Mouse (Mus musculus) CH12.LX (cell line): ENCODE data around the gene Dusp22. TPM values are rescaled to one million over a fixed set of nuclear protein-coding genes. Genes with fewer than 3 reads are reported as not detected.
A peak's percentile ranks its signal among the peaks of the same experiment; 100 is the strongest.

Source experiments
- DNase-seq: peaks from one replicate; pipeline ENCODE4 v3.0.0-alpha.2; 2013; ENCODE audit errors: extremely low read depth
- H3K27ac ChIP-seq: 2 replicates; pipeline ENCODE4 v1.5.1; 2012; ENCODE audit warnings: low read depth, mild to moderate bottlenecking, control low read depth, moderate library complexity; ENCODE audit not compliant: insufficient read depth
- H3K27me3 ChIP-seq: replicated peaks from 2 replicates; pipeline ENCODE3; 2012; ENCODE audit warnings: inconsistent platforms
- H3K36me3 ChIP-seq, 2 experiments: replicated peaks in 1 of 2; 2 replicates each; pipeline versions ENCODE3 to v1.6.1; 2012; ENCODE audit warnings: inconsistent platforms in 1 of 2, low read length in 1 of 2, mild to moderate bottlenecking in 1 of 2, mixed read lengths in 1 of 2, moderate library complexity in 1 of 2; ENCODE audit not compliant: control insufficient read depth in 1 of 2, insufficient read depth in 1 of 2
- H3K4me1 ChIP-seq, 2 experiments: 2 replicates each; pipeline ENCODE4 v1.6.1; 2012; ENCODE audit warnings: inconsistent platforms in 1 of 2, moderate library complexity in 1 of 2; ENCODE audit not compliant: insufficient read depth in 2 of 2, control insufficient read depth in 1 of 2
- H3K4me2 ChIP-seq: 2 replicates; pipeline ENCODE4 v1.6.1; 2012; ENCODE audit warnings: low read depth, mild to moderate bottlenecking, control low read depth; ENCODE audit not compliant: poor library complexity, insufficient read depth, severe bottlenecking
- H3K4me3 ChIP-seq, 3 experiments: fragments of 150-350 bp in 1 of 3; sonication (generic) in 1 of 3; replicated peaks in 1 of 3; 2 replicates each; pipeline versions ENCODE3 to v1.5.1; 2011 to 2012; ENCODE audit warnings: low read depth in 2 of 3, low read length in 2 of 3, mild to moderate bottlenecking in 2 of 3, moderate library complexity in 2 of 3, control low read depth in 1 of 3, improper control_type of control experiment in 1 of 3, inconsistent platforms in 1 of 3, mixed read lengths in 1 of 3; ENCODE audit not compliant: poor library complexity in 1 of 3
- H3K79me2 ChIP-seq: replicated peaks from 2 replicates; pipeline ENCODE4 v1.6.1; 2012; ENCODE audit warnings: mild to moderate bottlenecking, moderate library complexity; ENCODE audit not compliant: control insufficient read depth, poor library complexity, insufficient read depth, severe bottlenecking; ENCODE audit errors: extremely low read depth
- H3K9ac ChIP-seq: 2 replicates; pipeline ENCODE4 v1.6.1; 2012; ENCODE audit warnings: low read depth, mild to moderate bottlenecking, control low read depth, moderate library complexity; ENCODE audit not compliant: insufficient read depth
- H3K9me3 ChIP-seq: replicated peaks from 2 replicates; pipeline ENCODE3; 2012; ENCODE audit warnings: low read length, inconsistent platforms, mixed read lengths
- CHD1 ChIP-seq: IDR thresholded peaks from 2 replicates; pipeline ENCODE4 v1.6.1; 2012; ENCODE audit warnings: low read depth, low read length, improper control_type of control experiment, inconsistent platforms
- CHD2 ChIP-seq: IDR thresholded peaks from 2 replicates; pipeline ENCODE4 v1.6.1; 2011; ENCODE audit warnings: low read length, improper control_type of control experiment
- CTCF ChIP-seq, 2 experiments: IDR thresholded peaks in 1 of 2; conservative IDR thresholded peaks in 1 of 2; 2 replicates each; pipeline ENCODE4 v1.5.1; 2011 to 2012; ENCODE audit warnings: low read depth in 2 of 2, low read length in 2 of 2, improper control_type of control experiment in 1 of 2, inconsistent platforms in 1 of 2, mild to moderate bottlenecking in 1 of 2, moderate library complexity in 1 of 2
- E2F4 ChIP-seq: IDR thresholded peaks from 2 replicates; pipeline ENCODE4 v1.6.1; 2011; ENCODE audit warnings: low read depth, low read length, improper control_type of control experiment; ENCODE audit not compliant: insufficient replicate concordance
- ELF1 ChIP-seq: IDR thresholded peaks from 2 replicates; pipeline ENCODE4 v1.6.1; 2014; ENCODE audit warnings: low read depth, mild to moderate bottlenecking, inconsistent platforms, low read length, improper control_type of control experiment
- EP300 ChIP-seq: IDR thresholded peaks from 2 replicates; pipeline ENCODE4 v1.6.1; 2011; ENCODE audit warnings: low read length, improper control_type of control experiment
- ETS1 ChIP-seq: conservative IDR thresholded peaks from 2 replicates; pipeline ENCODE4 v1.6.1; 2012; ENCODE audit warnings: low read depth, mild to moderate bottlenecking, inconsistent platforms, low read length, improper control_type of control experiment, moderate library complexity
- HCFC1 ChIP-seq: IDR thresholded peaks from 2 replicates; pipeline ENCODE4 v1.6.1; 2012; ENCODE audit warnings: low read depth, mild to moderate bottlenecking, inconsistent platforms, low read length, improper control_type of control experiment
- IRF4 ChIP-seq: IDR thresholded peaks from 2 replicates; pipeline ENCODE4 v1.6.1; 2014; ENCODE audit warnings: low read depth, mild to moderate bottlenecking, inconsistent platforms, low read length, improper control_type of control experiment
- JUND ChIP-seq: conservative IDR thresholded peaks from 2 replicates; pipeline ENCODE4 v1.6.1; 2011; ENCODE audit warnings: low read depth, low read length, improper control_type of control experiment
- KAT2A ChIP-seq: IDR thresholded peaks from 2 replicates; pipeline ENCODE4 v1.6.1; 2012; ENCODE audit warnings: low read length, improper control_type of control experiment, inconsistent platforms; ENCODE audit not compliant: insufficient replicate concordance
- MAFK ChIP-seq: IDR thresholded peaks from 2 replicates; pipeline ENCODE4 v1.6.1; 2011; ENCODE audit warnings: low read length, improper control_type of control experiment; ENCODE audit not compliant: insufficient replicate concordance
- MAX ChIP-seq: IDR thresholded peaks from 2 replicates; pipeline ENCODE4 v1.6.1; 2011; ENCODE audit warnings: low read length, improper control_type of control experiment
- MEF2A ChIP-seq: IDR thresholded peaks from 2 replicates; pipeline ENCODE4 v1.6.1; 2014; ENCODE audit warnings: low read depth, mild to moderate bottlenecking, inconsistent platforms, low read length, improper control_type of control experiment, borderline replicate concordance
- MXI1 ChIP-seq: IDR thresholded peaks from 2 replicates; pipeline ENCODE4 v1.6.1; 2011; ENCODE audit warnings: mild to moderate bottlenecking, low read depth, low read length, improper control_type of control experiment
- MYC ChIP-seq: IDR thresholded peaks from 2 replicates; pipeline ENCODE4 v1.6.1; 2011; ENCODE audit warnings: low read depth, mild to moderate bottlenecking, improper control_type of control experiment, low read length
- NELFE ChIP-seq: IDR thresholded peaks from 2 replicates; pipeline ENCODE4 v1.6.1; 2011; ENCODE audit warnings: low read depth, low read length, improper control_type of control experiment
- POLR2A ChIP-seq: IDR thresholded peaks from 2 replicates; pipeline ENCODE4 v1.6.1; 2011; ENCODE audit warnings: low read depth, mild to moderate bottlenecking, improper control_type of control experiment, low read length
- RAD21 ChIP-seq: IDR thresholded peaks from 2 replicates; pipeline ENCODE4 v1.6.1; 2011; ENCODE audit warnings: low read depth, mild to moderate bottlenecking, low read length, improper control_type of control experiment, moderate library complexity
- SIN3A ChIP-seq: IDR thresholded peaks from 2 replicates; pipeline ENCODE4 v1.6.1; 2012; ENCODE audit warnings: low read length, improper control_type of control experiment, inconsistent platforms
- SMC3 ChIP-seq: IDR thresholded peaks from 2 replicates; pipeline ENCODE4 v1.6.1; 2011; ENCODE audit warnings: low read depth, low read length, improper control_type of control experiment
- TCF12 ChIP-seq: IDR thresholded peaks from 2 replicates; pipeline ENCODE4 v1.6.1; 2014; ENCODE audit warnings: low read depth, mild to moderate bottlenecking, inconsistent platforms, low read length, improper control_type of control experiment
- UBTF ChIP-seq: IDR thresholded peaks from 2 replicates; pipeline ENCODE4 v1.6.1; 2012; ENCODE audit warnings: low read depth, mild to moderate bottlenecking, inconsistent platforms, low read length, improper control_type of control experiment, moderate library complexity
- USF1 ChIP-seq: IDR thresholded peaks from 2 replicates; pipeline ENCODE4 v1.6.1; 2014; ENCODE audit warnings: low read depth, mild to moderate bottlenecking, inconsistent platforms, low read length, improper control_type of control experiment
- USF2 ChIP-seq: conservative IDR thresholded peaks from 2 replicates; pipeline ENCODE4 v1.6.1; 2011; ENCODE audit warnings: low read depth, low read length, improper control_type of control experiment
- ZC3H11A ChIP-seq: IDR thresholded peaks from 2 replicates; pipeline ENCODE4 v1.6.1; 2012; ENCODE audit warnings: low read depth, mild to moderate bottlenecking, inconsistent platforms, low read length, improper control_type of control experiment
- ZKSCAN1 ChIP-seq: IDR thresholded peaks from 2 replicates; pipeline ENCODE4 v1.6.1; 2012; ENCODE audit warnings: low read depth, inconsistent platforms, low read length, improper control_type of control experiment, borderline replicate concordance
- ZMIZ1 ChIP-seq: IDR thresholded peaks from 2 replicates; pipeline ENCODE4 v1.6.1; 2012; ENCODE audit warnings: low read depth, mild to moderate bottlenecking, inconsistent platforms, low read length, improper control_type of control experiment
- ZNF384 ChIP-seq: IDR thresholded peaks from 2 replicates; pipeline ENCODE4 v1.6.1; 2012; ENCODE audit warnings: low read depth, low read length, improper control_type of control experiment, inconsistent platforms
- dilution Hi-C: fragments of 300-500 bp; cut with MboI; formaldehyde crosslinking; loops from 2 replicates; pipeline ENCODE4 v1.14.3; 2020; ENCODE audit warnings: low sequenced_read_pairs; ENCODE audit not compliant: extremely low pct_unique_long_range_greater_than_20kb, extremely low pct_ligation_motif_present
- in situ Hi-C: fragments of 300-500 bp; cut with MboI; formaldehyde crosslinking; loops from 3 replicates; pipeline ENCODE4 v1.14.3; 2019; ENCODE audit warnings: low sequenced_read_pairs, low pct_ligation_motif_present, low pct_unique_long_range_greater_than_20kb, mixed read lengths
- polyA plus RNA-seq: library from polyadenylated mRNA; unstranded; fragments of >175 nt; gene quantifications from 2 replicates; pipeline ENCODE4 v1.2.1, GENCODE M21; 2012; ENCODE audit warnings: low read depth; ENCODE audit not compliant: insufficient read length
- total RNA-seq, 2 experiments: library from RNA; depleted of rRNA; stranded (reverse); fragments of 300-350 nt in 1 of 2; fragments of >200 nt in 1 of 2; gene quantifications; 2 replicates each; pipeline ENCODE4 v1.2.3; 2012 to 2014

Gene Dusp22
- total and polyA plus RNA-seq, 3 experiments: 18.0 to 28.7 (median 22.5) TPM

GRCm38 (mm10) chr13:30754066-30754465 is 94.3 kb downstream of the Dusp22 start:
- peaks cover 63 to 84% of the 10 kb centered on the region in 2 experiments for H3K36me3 ChIP-seq
- H3K9me3 ChIP-seq: no peaks in the 10 kb centered on the region
- 0 out of 2 replicates have a peak overlapping the region, but pooled peaks have one; percentile 30 for H3K27ac ChIP-seq
- in situ Hi-C loops: loop anchor here (5.0 to 10.0 kb wide), 3 partner anchors 37 to 149 kb away; no protein-coding TSS in a partner anchor
- DNase-seq: no peak
- peaks cover 6 to 59% of the 10 kb centered on the region in 2 experiments for H3K4me1 ChIP-seq
- peak overlapping the region; percentile 30 to 98 (median 87) for H3K4me3 ChIP-seq
- H3K4me2 ChIP-seq: peak overlapping the region; percentile 95
- H3K9ac ChIP-seq: peak overlapping the region; percentile 77
- H3K27me3 ChIP-seq: no peaks in the 10 kb centered on the region
- TF ChIP-seq ETS1 (0 out of 2 replicates have a peak, but pooled peaks have one; percentile 7), JUND (0 out of 2 replicates have a peak, but pooled peaks have one; percentile 16), SMC3 (0 out of 2 replicates have a peak, but pooled peaks have one; percentile 16), E2F4 (no peak), ZNF384 (no peak), CHD1 (no peak), TCF12 (no peak)
- H3K79me2 ChIP-seq: peaks cover 98% of the 10 kb centered on the region
- dilution Hi-C loops: no loop called here

GRCm38 (mm10) chr13:30754825-30755476 is 95.2 kb downstream of the Dusp22 start:
- Histone ChIP-seq H3K9ac (peak overlapping the region; percentile 77; the same call in 1 of the 2 replicates), H3K79me2 (peaks cover 98% of the 10 kb centered on the region), H3K4me1 (peaks cover 6 to 68% of the 10 kb centered on the region in 2 experiments), H3K36me3 (peaks cover 72 to 93% of the 10 kb centered on the region in 2 experiments), H3K4me2 (peak overlapping the region; percentile 95), H3K9me3 (no peaks in the 10 kb centered on the region), H3K4me3 (peak overlapping the region; percentile 15 to 98 (median 87)), H3K27me3 (no peaks in the 10 kb centered on the region), H3K27ac (peak overlapping the region; percentile 30; the same call in 1 of the 2 replicates)
- in situ Hi-C loops (loop anchor here (5.0 to 10.0 kb wide), 3 partner anchors 38 to 150 kb away; no protein-coding TSS in a partner anchor), dilution Hi-C loops (no loop called here)
- DNase-seq: no peak
- TF ChIP-seq ZKSCAN1 (no peak), MEF2A (no peak), ELF1 (no peak), HCFC1 (no peak), RAD21 (no peak), IRF4 (no peak), MAX (no peak), UBTF (no peak), USF1 (no peak), EP300 (no peak), ZMIZ1 (no peak; the same call in 1 of the 2 replicates), ETS1 (no peak), CTCF (conservative IDR thresholded peaks at IDR 0.05 in 1 of 2, IDR thresholded peaks at IDR 0.05 in 1 of 2; ENCODE audit: low read depth in 2 of 2, low read length in 2 of 2) (no peak), POLR2A (peak; percentile 63; the same call in 1 of the 2 replicates), KAT2A (no peak), SIN3A (no peak), SMC3 (0 out of 2 replicates have a peak, but pooled peaks have one; percentile 1), MYC (no peak), ZC3H11A (no peak), NELFE (no peak), JUND (no peak), CHD2 (no peak), USF2 (no peak), MAFK (no peak), TCF12 (no peak), MXI1 (peak; percentile 11; the same call in 1 of the 2 replicates)
